Mouse (Mus musculus): Measurements from ENCODE around the gene Cep19.
"Not testable (repeated sequence)": the region's sequence is repeated elsewhere in the genome, so short reads cannot be mapped to it uniquely, and the experiment has no call there.

Cep19 gene

DNA sequence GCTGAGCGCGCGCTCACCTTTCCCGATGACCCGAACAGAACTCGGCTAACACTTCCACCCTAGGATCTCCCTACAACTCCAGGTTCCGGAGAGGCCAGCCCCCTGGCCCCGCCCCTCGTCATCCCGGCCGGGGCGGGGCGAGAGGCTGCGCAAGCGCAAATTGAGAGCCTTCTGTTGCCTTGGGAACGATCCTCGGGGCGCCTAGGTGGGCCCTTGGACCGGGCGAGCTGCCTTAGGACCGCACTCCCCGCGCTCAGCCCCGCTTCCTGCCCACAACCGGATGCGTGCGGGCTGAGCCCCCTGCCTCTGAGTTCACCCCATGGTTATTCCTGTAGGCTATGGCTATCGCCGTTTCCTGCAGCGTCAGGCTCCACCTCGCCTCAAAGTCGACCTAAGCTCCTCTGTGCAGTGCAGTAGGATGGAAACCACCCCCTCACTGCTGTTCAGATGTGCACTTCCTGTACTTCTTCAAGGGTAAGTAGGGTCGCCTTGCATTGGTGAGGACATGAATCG is at the start of gene Cep19, which contains the start of gene Pigx:
Cep19 (plus strand) TSS at position 163 of the 513 bp plus-strand sequence.
Pigx (minus strand) TSS at position 103 of the 513 bp plus-strand sequence.
- peak; percentile 86 for DNase-seq (ENCODE audit: low spot score)

- DNase-seq (ENCODE audit: low spot score) = no peak
Observed at GRCm38 (mm10) chr16:32058817-32059216, 40.8 kb upstream of the Cep19 start.

DNA sequence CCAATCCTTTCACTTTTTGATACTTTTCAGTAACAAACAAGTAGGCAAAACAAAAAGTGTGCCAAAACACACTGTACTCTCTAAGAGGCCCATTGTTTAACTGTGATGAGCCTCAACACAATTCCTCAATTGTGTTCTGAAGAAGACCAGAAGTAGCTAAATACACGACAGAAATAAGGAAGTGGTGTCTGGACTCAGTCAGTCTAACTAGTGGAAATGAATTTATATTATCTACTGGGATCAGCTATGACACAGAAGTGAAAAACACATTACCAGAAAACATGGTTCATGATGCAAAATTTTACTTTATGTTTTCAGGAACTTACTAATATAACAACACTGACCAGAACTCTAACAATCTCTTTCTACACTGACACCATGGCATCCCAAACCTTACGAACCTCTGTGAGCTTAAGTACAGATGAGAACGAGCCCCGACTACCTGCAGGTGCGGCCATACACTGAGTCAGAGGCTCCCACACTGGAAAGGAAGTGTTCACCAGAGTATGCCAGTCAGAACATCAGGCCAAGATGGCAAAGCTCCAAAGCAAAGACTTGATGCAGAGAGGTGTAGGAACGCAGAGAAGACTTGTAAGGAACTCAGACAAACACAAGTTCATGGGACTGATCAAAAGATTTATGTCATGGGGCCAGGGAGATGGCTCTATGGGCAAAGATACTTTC is 39.6 kb upstream of the Cep19 start:
- no peak for DNase-seq (ENCODE audit: low spot score)

GRCm38 (mm10) chr16:32062226-32062625 is 37.4 kb upstream of the Cep19 start:
- DNase-seq (ENCODE audit: low spot score) = no peak

- no peak for DNase-seq (ENCODE audit: low spot score)
Observed at GRCm38 (mm10) chr16:32063900-32064299, 35.7 kb upstream of the Cep19 start.

DNA sequence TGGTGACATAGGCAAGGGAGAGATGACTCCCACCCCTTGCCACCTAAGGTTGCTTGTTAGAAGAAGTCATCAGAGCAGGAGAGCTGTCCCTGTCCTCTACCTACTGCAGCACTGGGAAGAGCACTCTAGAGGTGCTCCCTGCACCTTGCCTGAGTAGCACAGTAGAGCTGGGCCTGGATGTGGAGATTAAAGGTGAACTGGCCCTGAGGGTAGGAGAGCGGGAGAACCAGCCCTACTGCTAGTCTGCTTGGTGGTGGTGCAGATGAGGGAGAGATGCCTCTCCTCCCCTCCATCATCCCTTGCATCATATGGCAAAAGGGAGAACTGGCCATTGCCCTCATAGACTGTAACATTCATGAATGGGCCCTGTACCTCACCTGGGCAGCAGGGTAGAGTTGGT is 32.7 kb upstream of the Cep19 start:
- DNase-seq (ENCODE audit: low spot score) = no peak

- no peak for DNase-seq (ENCODE audit: low spot score)
Observed at GRCm38 (mm10) chr16:32068389-32069300, 31.0 kb upstream of the Cep19 start.

DNA sequence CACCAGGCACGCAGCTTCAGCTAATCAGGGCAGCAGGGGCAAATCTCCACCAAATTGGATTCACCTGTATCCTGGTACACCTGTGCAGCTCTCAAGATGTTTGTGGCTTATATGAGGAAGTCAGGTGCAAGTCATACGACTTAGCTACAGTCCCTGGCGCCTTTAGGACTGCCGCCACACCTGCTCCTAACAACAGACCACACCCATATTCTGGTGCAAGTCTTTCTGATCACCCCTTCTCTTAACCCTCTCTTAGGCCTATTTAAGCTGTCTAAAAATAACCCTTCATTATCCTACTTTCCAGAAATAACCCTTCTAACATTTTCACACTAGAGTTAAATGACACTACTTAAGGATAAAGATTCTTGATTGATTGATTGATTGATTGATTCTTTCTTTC is 29.5 kb upstream of the Cep19 start:
- DNase-seq (ENCODE audit: low spot score) = not testable (repeated sequence)

- no peak for DNase-seq (ENCODE audit: low spot score)
Observed at GRCm38 (mm10) chr16:32075762-32076161, 23.8 kb upstream of the Cep19 start.

- no peak for DNase-seq (ENCODE audit: low spot score)
Observed at GRCm38 (mm10) chr16:32076406-32076805, 23.2 kb upstream of the Cep19 start.

DNA sequence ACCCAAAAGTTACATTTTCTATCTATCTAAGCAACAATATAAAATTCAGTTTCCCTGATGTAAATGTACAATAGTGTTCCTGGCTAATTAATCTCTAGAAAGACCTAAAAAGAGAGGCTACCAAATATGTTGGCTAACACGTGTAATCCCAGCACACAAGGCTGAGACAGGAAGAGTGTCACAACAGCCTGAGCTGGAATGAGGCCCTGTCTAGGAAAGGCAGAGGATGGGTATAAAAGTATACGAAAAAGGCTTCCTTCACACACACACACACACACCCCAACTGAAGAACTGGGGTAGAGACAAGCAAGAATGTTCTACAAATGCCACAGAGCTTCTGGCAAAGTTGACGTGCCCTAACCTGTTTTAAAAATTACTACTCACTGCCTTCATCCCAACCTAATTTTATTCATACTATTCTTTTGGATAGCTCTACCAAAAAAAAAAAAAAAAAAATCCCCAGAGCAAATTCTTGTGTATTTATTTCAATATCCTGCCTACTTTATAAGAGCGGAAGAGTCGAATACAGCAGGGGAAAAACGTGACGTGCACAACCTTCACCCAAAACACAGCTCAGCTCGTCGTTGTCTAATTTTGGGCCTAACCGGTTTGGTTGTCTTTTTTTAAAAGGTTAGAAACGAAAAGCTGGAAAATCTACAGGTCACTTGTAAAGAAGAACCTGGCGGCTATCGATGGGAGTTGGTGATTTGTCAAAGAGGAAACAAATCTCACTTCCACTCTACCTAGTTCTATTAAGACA is 21.8 kb upstream of the Cep19 start:
- no peak for DNase-seq (ENCODE audit: low spot score)

GRCm38 (mm10) chr16:32078408-32078990 is 21.1 kb upstream of the Cep19 start:
- no peak for DNase-seq (ENCODE audit: low spot score)

DNA sequence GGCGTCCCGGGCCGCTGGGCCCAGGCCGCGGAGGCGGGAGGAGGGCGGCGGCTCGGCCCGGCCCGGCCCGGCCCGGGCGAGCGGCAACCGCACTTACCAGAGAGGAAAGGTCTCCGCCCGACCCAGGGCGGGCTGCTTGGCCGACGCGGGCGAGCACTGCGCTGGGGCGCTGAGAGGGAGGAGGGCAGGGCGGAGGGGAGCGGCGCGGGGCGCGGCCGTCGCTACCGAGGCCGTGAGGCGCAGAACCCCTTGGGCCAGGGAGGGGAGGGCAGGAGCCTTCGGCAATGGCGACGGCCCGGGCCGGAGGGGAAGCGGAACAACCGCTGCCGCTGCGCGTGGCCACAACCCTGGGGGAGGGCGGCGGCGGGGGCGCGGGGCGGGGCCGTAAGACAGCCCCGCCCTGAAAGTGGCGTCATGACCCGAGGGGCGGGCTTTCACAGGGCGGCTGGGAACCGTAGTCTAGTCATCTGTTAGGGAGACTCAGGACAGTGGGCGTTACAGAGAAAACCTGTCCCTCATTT is 20.5 kb upstream of the Cep19 start, which contains the start of gene Pak2:
Pak2 (minus strand) TSS at position 352 of the 521 bp plus-strand sequence.
- peak; percentile 75 for DNase-seq (ENCODE audit: low spot score)

- no peak for DNase-seq (ENCODE audit: low spot score)
Observed at GRCm38 (mm10) chr16:32087629-32088443, 11.8 kb upstream of the Cep19 start.

DNA sequence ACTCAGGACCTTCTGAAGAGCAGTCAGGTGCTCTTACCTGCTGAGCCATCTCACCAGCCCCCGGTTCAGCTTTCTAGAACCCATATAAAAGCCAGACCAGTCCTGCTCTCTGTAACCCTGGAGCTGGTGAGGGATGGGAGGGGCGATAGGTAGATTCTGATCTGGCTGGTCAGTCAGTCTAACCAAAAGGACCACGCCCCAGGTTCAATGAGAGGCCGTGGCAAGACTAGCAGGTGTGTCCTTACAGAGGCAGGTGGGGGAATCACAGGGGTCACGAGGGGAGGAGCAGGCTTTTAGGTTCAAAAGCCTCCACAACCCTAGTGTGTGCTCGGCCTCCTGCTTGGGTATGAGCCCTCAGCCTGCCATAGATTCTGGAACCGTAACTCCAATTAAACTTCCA is 8.1 kb upstream of the Cep19 start:
- no peak for DNase-seq (ENCODE audit: low spot score)

DNA sequence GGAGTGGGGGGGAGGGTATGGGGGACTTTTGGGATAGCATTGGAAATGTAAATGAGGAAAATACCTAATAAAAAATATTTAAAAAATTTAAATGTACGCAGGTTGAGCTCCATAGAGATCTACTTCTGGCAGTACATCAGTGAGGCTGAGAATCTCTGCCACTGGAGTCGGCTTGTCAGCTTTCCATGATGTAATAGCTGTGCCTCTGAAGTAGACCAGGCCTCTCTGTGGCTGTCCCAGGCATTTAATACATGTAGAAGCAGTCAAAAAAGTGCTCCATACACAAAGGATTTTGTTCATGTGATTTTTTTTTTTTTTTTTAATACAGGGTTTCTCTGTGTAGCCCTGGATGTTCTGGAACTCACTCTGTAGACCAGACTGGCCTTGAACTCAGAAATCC is 1.8 kb upstream of the Cep19 start:
- not testable (repeated sequence) for DNase-seq (ENCODE audit: low spot score)

GRCm38 (mm10) chr16:32098897-32099637 is 533 bp upstream of the Cep19 start:
- DNase-seq (ENCODE audit: low spot score) = no peak

GRCm38 (mm10) chr16:32102295-32102694 is 2.7 kb downstream of the Cep19 start:
- no peak for DNase-seq (ENCODE audit: low spot score)

- no peak for DNase-seq (ENCODE audit: low spot score)
Observed at GRCm38 (mm10) chr16:32105698-32106097, 6.1 kb downstream of the Cep19 start.
